Mouse (Mus musculus) spleen, adult 2 months (tissue): ENCODE measurements around the gene Chst1. TPM values are rescaled to one million over a fixed set of nuclear protein-coding genes. Genes with fewer than 3 reads are reported as not detected.

Experiments
- DNase-seq, 2 experiments: peaks; one replicate each; pipeline versions ENCODE4 v3.0.0 to v3.0.0-alpha.2; 2012 to 2021; ENCODE audit warnings: low spot score in 2 of 2, low read depth in 1 of 2
- H3K27ac ChIP-seq: fragments of 200-500 bp; 2 replicates; pipeline ENCODE4 v1.5.1; 2012; ENCODE audit warnings: low read length, inconsistent platforms; ENCODE audit not compliant: insufficient read depth
- H3K27me3 ChIP-seq: fragments of 200-500 bp; 2 replicates; pipeline ENCODE4 v1.6.1; 2012; ENCODE audit warnings: mild to moderate bottlenecking, moderate library complexity, low read length, inconsistent platforms; ENCODE audit not compliant: control insufficient read depth, insufficient read depth
- H3K36me3 ChIP-seq: fragments of 200-500 bp; 2 replicates; pipeline ENCODE4 v1.6.1; 2012; ENCODE audit warnings: mild to moderate bottlenecking, low read length, inconsistent platforms; ENCODE audit not compliant: control insufficient read depth, insufficient read depth
- H3K4me1 ChIP-seq: fragments of 200-500 bp; 2 replicates; pipeline ENCODE4 v1.6.1; 2011; ENCODE audit warnings: inconsistent platforms; ENCODE audit not compliant: control insufficient read depth, insufficient read depth, insufficient read length
- H3K4me3 ChIP-seq: fragments of 200-500 bp; 2 replicates; pipeline ENCODE4 v1.5.1; 2011; ENCODE audit warnings: mild to moderate bottlenecking, inconsistent platforms; ENCODE audit not compliant: insufficient read depth, insufficient read length; ENCODE audit errors: extremely low read depth
- CTCF ChIP-seq: fragments of 200-500 bp; IDR thresholded peaks from 2 replicates; pipeline ENCODE4 v1.5.1; 2011; ENCODE audit warnings: mild to moderate bottlenecking, inconsistent platforms; ENCODE audit not compliant: insufficient read depth, insufficient read length, insufficient replicate concordance; ENCODE audit errors: extremely low read depth
- POLR2A ChIP-seq: fragments of 200-500 bp; IDR thresholded peaks from 2 replicates; pipeline ENCODE4 v1.6.1; 2011; ENCODE audit warnings: low read depth, low read length, inconsistent platforms
- WGBS: fragments of 180-500 bp; shearing (Covaris S2); methylation state at CpG from one replicate; pipeline ENCODE4 v1.1.7; 2018; 5-methylcytosine and 5-hydroxymethylcytosine counted together
- polyA plus RNA-seq: library from polyadenylated mRNA; depleted of rRNA; stranded (reverse); fragments of >200 nt; gene quantifications from 2 replicates; pipeline ENCODE4 v1.2.3, GENCODE M21; 2012; rRNA removed

Gene Chst1
- polyA plus RNA-seq, 1 experiment, result 20.0 TPM

GRCm38 (mm10) chr2:92658293-92659150, 59.0 kb downstream of the Chst1 start:
- Histone ChIP-seq H3K4me1 (no peaks in the 10 kb centered on the region), H3K36me3 (no peaks in the 10 kb centered on the region), H3K27ac (no peak overlapping the region), H3K4me3 (no peak overlapping the region), H3K27me3 (no peaks in the 10 kb centered on the region)
- DNase-seq, result no peak
- WGBS, result 38% methylated on average over 1 of the region's 1 CpGs
- no peak for TF ChIP-seq CTCF
- TF ChIP-seq POLR2A, result no peak

- H3K27me3 ChIP-seq, result no peaks in the 10 kb centered on the region
These were observed 60.1 kb downstream of the Chst1 start for GRCm38 (mm10) chr2:92659491-92660035.

GRCm38 (mm10) chr2:92662534-92663068, 63.1 kb downstream of the Chst1 start:
- no peak overlapping the region for H3K27ac ChIP-seq
- no peak overlapping the region for H3K4me3 ChIP-seq
- TF ChIP-seq POLR2A (no peak), CTCF (no peak)
- H3K36me3 ChIP-seq, result no peaks in the 10 kb centered on the region
- WGBS, result 77% methylated on average over 6 of the region's 6 CpGs
- DNase-seq, result no peak
- no peaks in the 10 kb centered on the region for H3K4me1 ChIP-seq
- no peaks in the 10 kb centered on the region for H3K27me3 ChIP-seq

More at GRCm38 (mm10) chr2:92659491-92660035, 60.1 kb downstream of the Chst1 start:
- H3K4me3 ChIP-seq, result no peak overlapping the region
- H3K36me3 ChIP-seq, result no peaks in the 10 kb centered on the region
- 84% methylated on average over 7 of the region's 7 CpGs for WGBS
- H3K27ac ChIP-seq, result no peak overlapping the region
- no peak for DNase-seq
- H3K4me1 ChIP-seq, result no peaks in the 10 kb centered on the region
- TF ChIP-seq CTCF, result no peak
- TF ChIP-seq POLR2A, result no peak

Other genes starting within 250 kb of the Chst1 start
- gene Pex16, start 225.0 kb upstream of the Chst1 start, polyA plus RNA-seq, result 36.9 and 47.5 TPM in 2 replicates
- gene Large2, start 224.8 kb upstream of the Chst1 start, polyA plus RNA-seq, result 1.9 and 2.5 TPM in 2 replicates
- 2.0 and 2.8 TPM in 2 replicates for gene 1700029I15Rik, start 217.2 kb upstream of the Chst1 start, polyA plus RNA-seq
- 4.5 and 5.0 TPM in 2 replicates for gene Mapk8ip1, start 198.4 kb upstream of the Chst1 start, polyA plus RNA-seq
- 8.4 and 9.4 TPM in 2 replicates for gene Cry2, start 165.7 kb upstream of the Chst1 start, polyA plus RNA-seq
- 63.3 and 86.6 TPM in 2 replicates for gene Slc35c1, start 139.2 kb upstream of the Chst1 start, polyA plus RNA-seq